ENCODE assay signal across 7 mouse cellular contexts in the genomic region with DNA sequence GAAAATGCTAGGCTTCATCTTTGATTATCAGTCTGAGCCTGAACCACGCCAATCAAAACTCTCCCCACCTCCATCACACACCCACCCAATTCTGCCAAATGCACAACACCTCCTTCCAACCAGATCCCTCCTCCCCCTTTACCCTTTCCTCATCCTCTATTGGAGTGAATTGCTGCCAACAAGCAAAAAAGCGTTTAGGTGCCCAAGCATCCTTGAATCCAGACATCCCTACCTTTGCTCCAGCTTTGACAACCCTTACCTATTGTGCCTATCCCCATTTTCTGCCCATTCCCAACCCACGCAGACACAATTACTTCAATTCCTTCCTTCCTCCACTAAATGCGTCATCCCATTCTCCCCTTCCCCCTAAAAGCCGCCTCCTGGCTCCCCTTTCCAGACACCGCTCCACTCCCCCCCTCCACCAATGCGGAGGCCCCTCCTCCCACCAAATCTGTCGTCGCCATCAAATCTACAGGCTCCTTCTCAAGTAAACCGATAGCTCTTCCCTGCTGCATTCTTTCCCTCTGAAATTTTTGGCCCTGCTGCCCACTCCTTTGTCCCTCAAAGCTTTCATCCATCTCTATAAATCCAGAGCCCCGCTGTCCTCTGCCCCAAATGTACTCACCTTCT. TPM values are rescaled to one million over a fixed set of nuclear protein-coding genes. Genes with fewer than 3 reads are reported as not detected.
DNase-seq lines count a peak whose midpoint lies in the region; ATAC-seq lines count a peak whose summit lies in the region.

No protein-coding gene starts in this region.

- peak overlapping the region; percentile 94 for H3K27ac ChIP-seq in limb, embryonic 10.5 days
- H3K27ac ChIP-seq in midbrain, embryonic 16.5 days (ENCODE audit: low read length), result peak overlapping the region; percentile 93

- peak; percentile 49 for ATAC-seq in midbrain, embryonic 16.5 days
- no peak for ATAC-seq in megakaryocyte progenitor cell, adult 5-6 weeks (replicated peaks; ENCODE audit: poor library complexity)

- H3K4me1 ChIP-seq in limb, embryonic 10.5 days, result peaks cover 40% of the 10 kb centered on the region
- peaks cover 17% of the 10 kb centered on the region for H3K4me1 ChIP-seq in midbrain, embryonic 16.5 days (ENCODE audit: control insufficient read depth, insufficient read depth, low read length)

- peak overlapping the region; percentile 56 for H3K4me2 ChIP-seq in midbrain, embryonic 16.5 days (ENCODE audit: low read length)

- 5% methylated on average over 11 of the region's 11 CpGs for WGBS in limb, embryonic 10.5 days
- WGBS in midbrain, embryonic 16.5 days, result 2% methylated on average over 11 of the region's 11 CpGs

- peaks cover 37% of the 10 kb centered on the region for H3K36me3 ChIP-seq in limb, embryonic 10.5 days
- H3K36me3 ChIP-seq in midbrain, embryonic 16.5 days (ENCODE audit: control insufficient read depth, insufficient read depth, low read length), result no peaks in the 10 kb centered on the region

- peak; percentile 42 for DNase-seq in thymus, postnatal 4 days
- DNase-seq in thymus, adult 18-20 months, result no peak
- peak; percentile 62 for DNase-seq in embryo, embryonic 9.5 days (ENCODE audit: extremely low spot score)
- DNase-seq in heart, postnatal 4 days, result peak; percentile 65
- DNase-seq in limb, embryonic 10.5 days (ENCODE audit: low spot score), result peak; percentile 66

- no peaks in the 10 kb centered on the region for H3K9me3 ChIP-seq in limb, embryonic 10.5 days (replicated peaks)
- H3K9me3 ChIP-seq in midbrain, embryonic 16.5 days (replicated peaks; ENCODE audit: control insufficient read depth, low read length, poor library complexity, severe bottlenecking), result no peaks in the 10 kb centered on the region

- no peaks in the 10 kb centered on the region for H3K27me3 ChIP-seq in limb, embryonic 10.5 days (ENCODE audit: low read depth, poor library complexity, severe bottlenecking)
- no peaks in the 10 kb centered on the region for H3K27me3 ChIP-seq in midbrain, embryonic 16.5 days (ENCODE audit: control insufficient read depth, insufficient read depth, low read depth, low read length)

- H3K9ac ChIP-seq in midbrain, embryonic 16.5 days (ENCODE audit: low read depth, low read length), result peak overlapping the region; percentile 84

- H3K4me3 ChIP-seq in limb, embryonic 10.5 days, result peak overlapping the region; percentile 76
- peak overlapping the region; percentile 74 for H3K4me3 ChIP-seq in midbrain, embryonic 16.5 days (ENCODE audit: low read depth, low read length)

RNA-seq across cellular contexts. Expression of a gene that starts 1.1 kb away (rescaled TPM):
- total RNA-seq in heart, postnatal 4 days (2021), result 100 to 1,000 TPM; 358 to 374 TPM
- 234 and 286 TPM in 2 replicates for polyA plus RNA-seq in limb, embryonic 10.5 days (2016; fragmentation: Nextera tagmentation; extraction: Ambion mirVana)
- polyA plus RNA-seq in midbrain, embryonic 16.5 days (2015; fragmentation: Nextera tagmentation; extraction: Ambion mirVana), result 463 and 470 TPM in 2 replicates
- total RNA-seq in megakaryocyte progenitor cell, adult 5-6 weeks (2015), result 85.3 and 89.2 TPM in 2 replicates
- 54.9 and 61.7 TPM in 2 replicates for total RNA-seq in megakaryocyte progenitor cell, adult 5-6 weeks (2017)

RNA-seq across cellular contexts. Expression of a gene that starts 14.1 kb away (rescaled TPM):
- 1 to 10 TPM; 2.1 to 2.8 TPM for total RNA-seq in heart, postnatal 4 days (2021)
- 6.4 and 6.7 TPM in 2 replicates for polyA plus RNA-seq in limb, embryonic 10.5 days (2016; fragmentation: Nextera tagmentation; extraction: Ambion mirVana)
- polyA plus RNA-seq in midbrain, embryonic 16.5 days (2015; fragmentation: Nextera tagmentation; extraction: Ambion mirVana), result 8.6 and 12.7 TPM in 2 replicates
- 19.1 and 22.0 TPM in 2 replicates for total RNA-seq in megakaryocyte progenitor cell, adult 5-6 weeks (2015)
- 19.6 and 28.5 TPM in 2 replicates for total RNA-seq in megakaryocyte progenitor cell, adult 5-6 weeks (2017)

RNA-seq across cellular contexts. Expression of a gene that starts 29.1 kb away (rescaled TPM):
- total RNA-seq in heart, postnatal 4 days (2021), result 10 to 100 TPM in 1 of 2 experiments, 1 to 10 TPM in 1; 8.8 to 10.2 TPM
- 0.34 and 0.35 TPM in 2 replicates for polyA plus RNA-seq in limb, embryonic 10.5 days (2016; fragmentation: Nextera tagmentation; extraction: Ambion mirVana)
- 3.3 and 4.4 TPM in 2 replicates for polyA plus RNA-seq in midbrain, embryonic 16.5 days (2015; fragmentation: Nextera tagmentation; extraction: Ambion mirVana)
- total RNA-seq in megakaryocyte progenitor cell, adult 5-6 weeks (2015), result 3.5 and 4.8 TPM in 2 replicates
- 5.8 and 8.5 TPM in 2 replicates for total RNA-seq in megakaryocyte progenitor cell, adult 5-6 weeks (2017)

Comparison
In these comparisons a context has a peak if more than half of its experiments do, and no peak if none do; other contexts are left out.
1. DNase-seq: peak in thymus, postnatal 4 days (single experiment), embryo, embryonic 9.5 days (single experiment), heart, postnatal 4 days (single experiment) and limb, embryonic 10.5 days (single experiment); none in thymus, adult 18-20 months (0 of 2).
2. RNA of a gene that starts 14.1 kb away (total RNA-seq): 19.1 to 28.5 TPM in megakaryocyte progenitor cell, adult 5-6 weeks; 2.1 to 2.8 TPM in heart, postnatal 4 days; every median in the first group is over 4 times any median in the second.